Mouse (Mus musculus) hindbrain, embryonic 12.5 days (tissue): ENCODE results near the gene Olfr1367. TPM values are rescaled to one million over a fixed set of nuclear protein-coding genes. Genes with fewer than 3 reads are reported as not detected.

Experiments
- microRNA-seq: library from miRNA; unstranded; fragments of <30 nt; microRNA quantifications from one replicate; pipeline ENCODE4, GENCODE M21; 2017
- polyA plus RNA-seq: library from polyadenylated mRNA; unstranded; fragments of >200 nt; fragmentation: Nextera tagmentation; extraction: Ambion mirVana; gene quantifications from 2 replicates; pipeline ENCODE4 v1.2.1, GENCODE M21; 2016

Olfr1367 gene
- polyA plus RNA-seq, 1 experiment from 2014 or later: not detected

Small RNAs within 50 kb of the gene (microRNA-seq; reads per million reads assigned to microRNA genes)
- gene Mir6942: not detected

Other genes starting within 250 kb of the Olfr1367 start
- gene Olfr1369-ps1, start 235.4 kb upstream of the Olfr1367 start, polyA plus RNA-seq: 0.05 TPM in 1 of 2 replicates, not detected in the other
- gene Olfr263, start 217.3 kb upstream of the Olfr1367 start, polyA plus RNA-seq: not detected in 2 replicates
- not detected in 2 replicates for gene Olfr1368, start 201.0 kb upstream of the Olfr1367 start, polyA plus RNA-seq
- gene Trim27, start 167.5 kb upstream of the Olfr1367 start, polyA plus RNA-seq: 127 and 130 TPM in 2 replicates
- gene Gpx5, start 54.2 kb upstream of the Olfr1367 start, polyA plus RNA-seq: not detected in 2 replicates
- 0.85 TPM in 1 of 2 replicates, not detected in the other for gene Gpx6, start 34.8 kb upstream of the Olfr1367 start, polyA plus RNA-seq
- 16.6 and 17.0 TPM in 2 replicates for gene Zscan12, start 15.9 kb downstream of the Olfr1367 start, polyA plus RNA-seq
- gene Zkscan3, start 55.8 kb downstream of the Olfr1367 start, polyA plus RNA-seq: 91.0 and 96.2 TPM in 2 replicates
- gene Pgbd1, start 94.1 kb downstream of the Olfr1367 start, polyA plus RNA-seq: 4.2 and 4.9 TPM in 2 replicates
- 23.4 and 26.2 TPM in 2 replicates for gene Zscan26, start 106.8 kb downstream of the Olfr1367 start, polyA plus RNA-seq
- gene Nkapl, start 121.6 kb downstream of the Olfr1367 start, polyA plus RNA-seq: 2.5 and 2.7 TPM in 2 replicates
- 6.8 and 7.0 TPM in 2 replicates for gene Zkscan4, start 132.0 kb downstream of the Olfr1367 start, polyA plus RNA-seq
- not detected in 2 replicates for gene Gm10065, start 132.5 kb downstream of the Olfr1367 start, polyA plus RNA-seq
- gene AK157302, start 148.3 kb downstream of the Olfr1367 start, polyA plus RNA-seq: 0.16 and 0.40 TPM in 2 replicates
- gene Gm11273, start 154.5 kb downstream of the Olfr1367 start, polyA plus RNA-seq: 2.6 and 4.2 TPM in 2 replicates
- gene Zkscan8, start 184.2 kb downstream of the Olfr1367 start, polyA plus RNA-seq: 9.0 and 9.8 TPM in 2 replicates
- gene Olfr1366, start 195.9 kb downstream of the Olfr1367 start, polyA plus RNA-seq: 0.20 and 0.22 TPM in 2 replicates
- gene Olfr1535, start 213.0 kb downstream of the Olfr1367 start, polyA plus RNA-seq: not detected in 2 replicates
- gene Olfr1364, start 234.8 kb downstream of the Olfr1367 start, polyA plus RNA-seq: not detected in 2 replicates